Mouse (Mus musculus): ENCODE data around the gene Awat1. TPM values are rescaled to one million over a fixed set of nuclear protein-coding genes. Genes with fewer than 3 reads are reported as not detected.

Gene Awat1
- not detected for total RNA-seq (2021)
- long read RNA-seq, experiment 1: 0 reads
- long read RNA-seq, experiment 2: 0 reads

DNA sequence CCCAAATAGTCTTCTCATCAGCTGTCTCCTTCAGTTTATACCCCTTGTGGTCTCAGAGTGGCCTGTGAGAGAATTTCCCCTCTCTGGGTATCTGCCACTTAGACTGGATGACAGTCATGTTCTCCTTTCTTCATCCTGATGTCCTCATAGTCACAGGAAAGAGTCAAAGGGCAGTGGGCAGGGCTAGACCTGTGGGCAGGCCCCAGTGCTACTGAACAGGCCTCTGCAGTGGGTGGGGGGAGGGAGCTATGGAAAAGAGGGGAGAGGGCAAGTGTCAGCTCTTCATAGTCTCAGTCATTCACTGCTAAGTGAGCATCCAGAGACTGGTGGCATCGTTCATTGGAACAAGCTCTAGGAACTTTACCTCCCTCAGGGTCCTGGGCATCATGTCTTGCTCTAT lies at the start of gene Awat1:
TSS of gene Awat1 (plus strand) at position 301 of the 400 bp plus-strand sequence.
- DNase-seq: no peak

DNA sequence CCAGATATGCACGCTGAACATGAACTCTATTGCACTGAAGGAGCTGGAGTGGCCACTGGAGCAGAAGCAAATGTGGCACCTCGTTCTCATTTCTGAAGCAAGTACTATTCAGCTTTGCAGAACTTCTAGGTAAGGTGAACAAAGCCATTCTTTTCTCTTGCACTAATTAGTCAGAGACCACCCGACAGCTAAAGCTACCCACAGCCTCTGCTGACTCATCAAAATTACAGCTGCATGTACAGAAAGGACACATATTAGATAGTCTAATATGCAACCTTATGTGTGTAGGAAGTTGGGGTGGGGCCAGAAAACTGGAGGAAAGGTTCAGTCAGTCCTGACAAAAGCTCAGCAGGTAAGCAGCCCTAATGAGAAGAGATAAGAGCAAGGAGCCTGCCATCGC lies 47.6 kb upstream of the Awat1 start, which contains the start of gene Dgat2l6:
TSS of gene Dgat2l6 (plus strand) at position 368 of the 400 bp plus-strand sequence.
- DNase-seq: no peak

DNA sequence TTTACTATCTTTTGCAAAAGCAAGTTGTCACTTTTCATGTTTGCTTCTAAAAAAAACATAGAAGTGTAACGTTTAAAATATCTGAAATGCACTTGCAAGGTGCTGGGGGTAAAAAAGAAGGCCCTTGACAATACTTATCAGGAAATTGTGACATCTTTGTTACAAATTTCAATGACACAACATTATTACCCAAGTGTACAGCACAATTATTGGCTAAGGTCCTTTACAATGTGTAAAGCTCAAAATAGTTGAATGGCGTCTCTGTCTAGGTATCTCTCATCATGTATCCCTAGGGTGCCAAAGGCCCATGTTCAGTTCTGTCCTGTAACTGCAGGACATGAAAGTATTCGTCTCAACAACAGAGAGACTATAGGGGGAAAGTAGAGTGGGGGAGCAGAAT lies 16.0 kb upstream of the Awat1 start:
- DNase-seq: no peak

DNA sequence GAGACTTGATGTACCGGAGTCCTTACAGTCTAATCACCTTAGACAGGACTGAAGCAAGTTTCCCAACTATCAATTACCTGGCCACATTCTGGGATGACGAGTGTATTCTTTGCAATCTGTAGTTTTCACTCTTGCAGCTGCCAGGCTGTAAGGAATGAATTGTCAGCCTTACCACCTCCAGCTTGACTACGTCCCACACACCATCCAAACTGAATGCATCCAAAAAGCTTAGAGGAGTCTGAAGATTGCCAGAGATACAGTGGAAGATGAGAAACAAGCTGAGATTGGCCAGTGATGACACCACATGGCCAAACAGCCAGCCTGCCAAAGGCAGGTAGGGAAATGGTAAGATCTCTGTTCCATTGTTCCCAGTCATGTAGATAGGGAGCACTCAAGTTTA lies 6.4 kb upstream of the Awat1 start:
- DNase-seq: no peak

DNA sequence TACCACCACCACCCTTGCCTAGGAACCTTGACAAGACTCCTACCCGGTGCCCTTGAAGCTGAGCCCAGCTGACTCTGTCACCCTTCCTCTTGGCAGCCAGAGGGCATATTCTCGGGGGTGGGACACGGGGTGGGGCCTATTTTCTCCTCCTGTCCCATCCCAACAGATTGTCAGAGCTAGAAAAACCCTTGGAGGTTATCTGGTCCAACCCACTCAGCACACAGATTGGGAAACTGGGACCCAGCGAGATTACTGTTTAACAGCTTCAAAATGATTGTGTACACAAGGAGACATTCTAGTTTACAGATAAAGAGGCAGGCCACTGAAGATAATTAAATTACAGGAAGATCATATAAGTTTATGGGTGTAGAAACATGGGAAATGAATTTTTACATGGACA lies 22.7 kb downstream of the Awat1 start, which contains the start of gene P2ry4:
TSS of gene P2ry4 (minus strand) at position 79 of the 400 bp plus-strand sequence.
- no peak for DNase-seq

DNA sequence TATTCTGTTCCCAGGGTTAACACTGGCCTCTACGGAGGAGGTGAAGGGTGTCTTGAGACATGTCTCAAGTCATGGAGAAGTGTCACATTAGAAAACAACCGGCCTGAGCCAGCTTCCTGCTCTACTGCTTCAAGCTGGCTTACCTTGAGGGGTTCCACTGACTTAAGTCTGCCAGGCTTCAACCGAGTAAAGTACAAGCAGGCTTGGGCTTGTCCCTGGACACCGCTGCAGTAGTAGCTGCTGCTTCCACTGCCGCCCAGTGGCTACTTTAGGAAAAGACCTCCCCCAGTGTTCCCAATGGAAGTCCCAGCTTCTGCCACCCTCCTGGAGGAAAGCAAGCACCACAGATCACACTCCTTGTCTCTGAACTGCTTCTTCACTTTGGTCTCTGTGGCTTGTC lies 25.4 kb downstream of the Awat1 start:
- peak; percentile 14 for DNase-seq

DNA sequence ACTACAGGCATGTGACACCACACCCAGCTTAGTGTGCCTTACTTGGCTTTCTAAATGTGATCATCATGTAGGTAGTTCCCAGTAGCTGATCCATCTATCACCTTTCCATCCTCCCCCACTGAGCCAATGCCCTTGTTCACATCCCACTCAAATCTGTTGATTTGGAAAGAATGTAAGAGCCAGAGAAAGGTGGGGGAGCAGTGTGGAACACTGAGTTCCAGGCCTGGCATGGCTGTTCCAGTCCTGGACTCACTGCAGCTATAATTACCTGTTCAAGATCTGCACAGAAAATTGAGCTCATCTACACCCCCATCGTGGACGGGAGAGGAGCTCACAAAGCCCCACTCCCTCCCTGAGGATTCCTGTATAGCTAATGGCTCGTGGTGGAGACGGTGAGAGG lies 27.7 kb downstream of the Awat1 start:
- no peak for DNase-seq

DNA sequence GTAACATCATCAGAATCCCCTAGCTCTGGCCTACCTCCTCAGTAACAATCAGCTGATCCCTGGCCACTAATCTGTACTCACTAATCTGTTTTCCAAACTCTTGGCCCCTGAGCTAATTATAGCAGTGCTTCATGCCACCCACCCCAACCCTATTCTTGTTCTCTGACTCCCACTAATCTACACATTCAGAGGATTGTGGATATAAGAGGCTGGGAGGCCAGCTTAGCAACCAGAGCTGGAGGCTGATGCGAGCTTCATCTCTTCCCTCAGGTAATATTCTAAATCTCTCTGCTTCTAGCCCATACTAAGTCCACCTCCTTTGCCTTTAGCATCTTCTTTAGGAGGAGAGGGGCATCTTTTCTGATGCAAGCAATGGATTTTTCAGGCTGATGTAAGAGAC lies 33.3 kb downstream of the Awat1 start, which contains the start of gene Arr3:
TSS of gene Arr3 (plus strand) at position 184 of the 400 bp plus-strand sequence.
- no peak for DNase-seq

DNA sequence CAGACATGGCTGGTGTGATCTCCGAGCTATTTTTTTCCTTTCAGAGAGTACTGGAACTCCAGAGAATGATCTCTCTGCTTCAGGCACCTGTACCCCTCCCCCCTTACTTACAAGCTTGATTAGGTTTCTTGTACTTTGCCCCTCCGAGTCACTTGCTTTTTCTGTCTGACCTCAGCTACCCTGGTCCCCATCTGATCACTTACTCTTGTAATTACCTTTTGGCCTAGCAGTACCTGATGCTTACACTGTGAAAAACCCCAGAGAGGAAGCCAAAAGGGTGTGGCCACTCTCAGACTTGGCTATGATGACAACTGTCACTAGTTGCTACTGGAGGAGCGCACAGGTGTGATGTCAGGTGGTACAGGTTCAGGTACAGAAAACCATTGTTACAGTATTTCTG lies 46.4 kb downstream of the Awat1 start:
- DNase-seq: no peak

DNA sequence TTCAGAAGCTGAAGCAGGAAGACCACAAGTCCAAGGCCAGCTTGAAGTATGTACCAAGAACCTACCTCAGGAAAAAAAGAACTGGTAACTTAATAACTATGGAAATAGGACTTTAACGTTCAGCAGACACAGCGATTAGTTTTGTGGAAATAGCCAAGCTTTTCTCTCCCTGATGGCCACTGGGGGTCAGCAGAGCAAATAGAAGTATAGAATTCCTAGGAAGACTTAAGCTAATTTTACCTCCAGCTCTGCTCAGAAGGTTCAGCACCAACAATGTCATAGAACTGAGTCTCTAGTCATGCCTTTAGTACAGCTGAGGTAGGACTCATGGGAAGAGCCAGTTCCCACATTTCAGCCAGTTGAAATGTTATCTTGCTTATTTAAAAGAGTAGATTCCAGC lies 49.3 kb downstream of the Awat1 start:
- DNase-seq: no peak

DNA sequence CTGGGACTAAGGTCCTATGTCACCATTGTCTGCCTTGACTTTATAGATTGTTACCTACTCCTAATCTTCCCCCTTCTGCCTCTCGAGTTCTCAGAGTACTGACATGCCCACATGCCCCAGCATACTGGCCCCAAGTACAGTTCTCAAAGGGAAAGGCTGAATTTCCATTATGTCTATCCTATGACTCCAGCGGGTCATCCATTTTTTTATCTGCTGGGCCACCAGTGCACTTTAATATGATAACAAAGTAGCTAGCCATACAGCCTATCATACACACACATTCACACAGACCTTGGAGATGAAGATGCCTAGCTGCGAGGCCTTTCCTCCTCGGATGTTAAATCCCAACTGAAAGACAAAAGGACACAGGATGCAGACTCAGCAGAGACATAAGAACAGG lies 52.2 kb downstream of the Awat1 start:
- no peak for DNase-seq

DNA sequence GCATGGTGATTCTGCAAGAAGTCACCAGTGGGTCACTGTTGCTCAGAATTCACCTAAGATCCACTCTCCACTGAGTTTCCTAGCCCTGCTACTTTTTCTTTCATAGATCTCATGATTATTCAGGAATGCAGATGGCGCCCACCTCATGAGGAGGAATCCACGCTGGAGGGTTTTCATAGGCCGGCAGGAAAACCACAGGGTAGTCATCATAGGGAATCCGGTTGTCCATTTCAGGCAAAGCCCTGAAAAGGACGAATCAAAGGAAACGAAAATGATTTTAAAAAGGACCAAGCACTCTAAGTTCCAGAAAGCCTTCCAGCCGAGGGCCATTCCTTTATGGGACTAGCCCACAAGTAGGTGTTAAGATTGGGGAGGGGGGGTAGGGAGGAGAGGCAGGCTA lies 53.1 kb downstream of the Awat1 start:
- DNase-seq: no peak

DNA sequence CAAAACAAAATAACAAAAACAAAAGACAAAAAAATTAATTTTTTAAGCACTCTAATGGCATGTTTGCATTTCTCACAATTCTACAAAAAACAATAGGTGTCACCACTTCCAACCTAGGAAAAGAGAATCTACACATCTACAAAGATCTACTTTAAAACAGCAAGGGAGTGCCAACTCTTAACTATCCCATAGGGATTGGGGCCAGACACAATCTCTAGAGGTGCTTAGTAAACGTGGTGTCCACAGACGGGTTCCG lies 53.4 kb downstream of the Awat1 start, which contains the start of gene Kif4:
TSS of gene Kif4 (plus strand) at position 192 of the 256 bp plus-strand sequence.
- no peak for DNase-seq

DNA sequence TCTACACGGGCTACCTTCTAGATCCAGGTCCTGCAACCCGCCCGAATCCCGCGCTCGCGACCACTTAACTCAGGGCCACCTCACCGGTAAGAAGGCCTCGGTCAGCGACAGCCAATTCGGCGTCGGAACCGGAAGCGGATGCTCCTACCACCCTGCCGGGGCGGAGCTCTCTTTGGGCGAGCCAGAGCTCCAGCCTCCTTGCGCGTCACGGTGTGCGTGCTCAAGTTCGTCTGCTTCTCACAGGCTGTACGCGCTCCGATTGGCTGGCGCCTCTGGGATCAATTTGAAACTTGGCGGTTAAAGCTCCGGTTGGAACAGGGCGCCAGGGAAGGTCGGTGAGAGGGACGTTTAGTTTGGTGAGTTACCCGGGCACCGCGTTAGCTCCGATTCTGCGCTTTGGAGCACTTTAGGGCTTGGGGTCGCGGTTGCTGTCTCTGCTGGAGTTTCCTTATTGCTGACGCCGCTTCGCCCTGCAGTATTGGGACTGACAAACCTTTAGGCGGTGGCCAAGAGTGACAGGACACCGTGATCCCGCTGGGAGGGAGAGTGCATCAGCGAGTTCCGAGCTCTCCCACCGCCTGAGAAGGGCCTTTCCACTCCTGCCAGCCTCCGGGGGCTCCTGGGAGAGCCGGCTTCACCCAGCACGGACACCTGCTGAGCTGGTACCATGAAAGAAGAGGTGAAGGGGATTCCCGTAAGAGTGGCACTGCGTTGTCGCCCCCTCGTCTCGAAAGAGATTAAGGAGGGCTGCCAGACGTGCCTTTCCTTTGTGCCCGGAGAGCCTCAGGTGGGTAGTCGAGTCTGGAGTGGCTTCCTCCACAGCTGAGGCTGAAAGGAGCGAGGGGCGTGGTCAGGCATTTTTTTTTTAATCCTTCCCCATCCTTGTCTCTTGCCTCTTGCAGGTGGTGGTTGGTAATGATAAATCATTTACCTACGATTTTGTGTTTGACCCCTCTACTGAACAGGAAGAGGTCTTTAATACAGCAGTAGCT lies 54.0 kb downstream of the Awat1 start, which contains the start of gene Pdzd11:
TSS of gene Pdzd11 (minus strand) at position 767 of the 992 bp plus-strand sequence.
- DNase-seq: peak; percentile 78

Other genes starting within 250 kb of the Awat1 start
- gene Otud6a, start 143.2 kb upstream of the Awat1 start, total RNA-seq (2021): not detected
- under 1 TPM in 1 of 2 experiments, not detected in 1; 0.20 TPM for gene Awat2, start 129.5 kb upstream of the Awat1 start, total RNA-seq (2021)
- 10 to 100 TPM; 37.3 to 38.1 TPM for gene Igbp1, start 78.0 kb upstream of the Awat1 start, total RNA-seq (2021)
- under 1 TPM; 0.07 to 0.12 TPM for gene Dgat2l6, start 47.4 kb upstream of the Awat1 start, total RNA-seq (2021)
- under 1 TPM in 1 of 2 experiments, not detected in 1; 0.05 TPM for gene P2ry4, start 22.6 kb downstream of the Awat1 start, total RNA-seq (2021)
- not detected for gene Arr3, start 33.2 kb downstream of the Awat1 start, total RNA-seq (2021)
- 1 to 10 TPM; 4.1 to 6.6 TPM for gene Kif4, start 53.5 kb downstream of the Awat1 start, total RNA-seq (2021)
- 10 to 100 TPM; 28.2 to 30.9 TPM for gene Pdzd11, start 54.3 kb downstream of the Awat1 start, total RNA-seq (2021)
- gene Gdpd2, start 157.6 kb downstream of the Awat1 start, total RNA-seq (2021): 1 to 10 TPM in 1 of 2 experiments, under 1 TPM in 1; 0.23 to 1.6 TPM
- 1 to 10 TPM; 4.1 to 5.6 TPM for gene Dlg3, start 195.5 kb downstream of the Awat1 start, total RNA-seq (2021)

Measured in gastrocnemius, postnatal 10 days (tissue).